Mouse (Mus musculus) small intestine, adult 2 months (tissue): Measurements from ENCODE around the gene Sec16a. TPM values are rescaled to one million over a fixed set of nuclear protein-coding genes. Genes with fewer than 3 reads are reported as not detected.

Source experiments
- H3K27ac ChIP-seq: fragments of 200-500 bp; 2 replicates; pipeline ENCODE4 v1.5.1; 2012; ENCODE audit warnings: low read depth, low read length, control low read depth, inconsistent platforms; ENCODE audit not compliant: insufficient read depth
- H3K27me3 ChIP-seq: fragments of 200-500 bp; 2 replicates; pipeline ENCODE4 v1.6.1; 2012; ENCODE audit warnings: mild to moderate bottlenecking, moderate library complexity, low read length, inconsistent platforms; ENCODE audit not compliant: control insufficient read depth, insufficient read depth
- H3K36me3 ChIP-seq: fragments of 200-500 bp; 2 replicates; pipeline ENCODE4 v1.6.1; 2012; ENCODE audit warnings: mild to moderate bottlenecking, low read length, control low read depth, inconsistent platforms; ENCODE audit not compliant: control insufficient read depth, insufficient read depth
- H3K4me1 ChIP-seq: fragments of 200-500 bp; 2 replicates; pipeline ENCODE4 v1.6.1; 2012; ENCODE audit warnings: low read length, inconsistent platforms, mixed read lengths; ENCODE audit not compliant: control insufficient read depth, insufficient read depth, insufficient read length
- H3K4me3 ChIP-seq: fragments of 200-500 bp; 2 replicates; pipeline ENCODE4 v1.5.1; 2012; ENCODE audit warnings: low read depth, mild to moderate bottlenecking, control low read depth, inconsistent platforms, low read length, moderate library complexity
- CTCF ChIP-seq: fragments of 200-500 bp; IDR thresholded peaks from 2 replicates; pipeline ENCODE4 v1.5.1; 2012; ENCODE audit warnings: low read depth, mild to moderate bottlenecking, control low read depth, inconsistent platforms, low read length, moderate library complexity, mixed read lengths; ENCODE audit not compliant: insufficient replicate concordance, insufficient read length; ENCODE audit errors: extremely low read depth
- POLR2A ChIP-seq: fragments of 200-500 bp; IDR thresholded peaks from 2 replicates; pipeline ENCODE4 v1.6.1; 2012; ENCODE audit warnings: low read depth, mild to moderate bottlenecking, control low read depth, inconsistent platforms, low read length, moderate library complexity
- WGBS: fragments of 180-500 bp; shearing (Covaris S2); methylation state at CpG from one replicate; pipeline ENCODE4 v1.1.7; 2018; 5-methylcytosine and 5-hydroxymethylcytosine counted together
- polyA plus RNA-seq: library from polyadenylated mRNA; depleted of rRNA; stranded (reverse); fragments of >200 nt; gene quantifications from 2 replicates; pipeline ENCODE4 v1.2.3, GENCODE M21; 2012

Sec16a gene
- polyA plus RNA-seq, 1 experiment, result 105 TPM

DNA sequence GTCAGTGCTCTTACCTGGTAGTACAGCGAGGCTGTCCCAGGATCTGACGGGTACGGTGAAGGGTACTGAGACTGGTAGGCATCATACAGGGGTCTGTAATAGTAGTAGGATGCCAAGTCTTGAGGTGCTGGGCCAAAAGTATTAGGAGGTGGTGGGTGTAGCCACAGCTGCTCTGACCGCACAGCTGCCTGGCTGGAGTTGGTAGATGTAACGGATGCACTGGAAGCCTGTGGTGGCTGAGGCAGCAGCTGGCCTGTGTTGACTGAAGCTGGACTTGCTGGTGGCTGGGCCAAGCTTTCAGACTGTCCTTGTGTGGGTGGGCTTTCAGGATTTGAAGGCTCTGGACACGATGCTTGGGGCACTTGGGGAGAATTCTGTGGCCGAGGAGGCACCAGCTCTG, 6.6 kb downstream of the Sec16a start:
- Histone ChIP-seq H3K27ac (no peak overlapping the region), H3K36me3 (peaks cover 59% of the 10 kb centered on the region), H3K27me3 (no peaks in the 10 kb centered on the region), H3K4me1 (peaks cover 7% of the 10 kb centered on the region), H3K4me3 (no peak overlapping the region)
- TF ChIP-seq POLR2A (no peak), CTCF (no peak)
- 87% methylated on average over 7 of the region's 7 CpGs for WGBS

GRCm38 (mm10) chr2:26437221-26437620, 7.8 kb downstream of the Sec16a start:
- H3K4me1 ChIP-seq, result peaks cover 7% of the 10 kb centered on the region
- H3K27me3 ChIP-seq, result no peaks in the 10 kb centered on the region
- peaks cover 65% of the 10 kb centered on the region for H3K36me3 ChIP-seq
- no peak overlapping the region for H3K4me3 ChIP-seq
- 65% methylated on average over 4 of the region's 4 CpGs for WGBS
- TF ChIP-seq POLR2A (no peak), CTCF (no peak)
- no peak overlapping the region for H3K27ac ChIP-seq

DNA sequence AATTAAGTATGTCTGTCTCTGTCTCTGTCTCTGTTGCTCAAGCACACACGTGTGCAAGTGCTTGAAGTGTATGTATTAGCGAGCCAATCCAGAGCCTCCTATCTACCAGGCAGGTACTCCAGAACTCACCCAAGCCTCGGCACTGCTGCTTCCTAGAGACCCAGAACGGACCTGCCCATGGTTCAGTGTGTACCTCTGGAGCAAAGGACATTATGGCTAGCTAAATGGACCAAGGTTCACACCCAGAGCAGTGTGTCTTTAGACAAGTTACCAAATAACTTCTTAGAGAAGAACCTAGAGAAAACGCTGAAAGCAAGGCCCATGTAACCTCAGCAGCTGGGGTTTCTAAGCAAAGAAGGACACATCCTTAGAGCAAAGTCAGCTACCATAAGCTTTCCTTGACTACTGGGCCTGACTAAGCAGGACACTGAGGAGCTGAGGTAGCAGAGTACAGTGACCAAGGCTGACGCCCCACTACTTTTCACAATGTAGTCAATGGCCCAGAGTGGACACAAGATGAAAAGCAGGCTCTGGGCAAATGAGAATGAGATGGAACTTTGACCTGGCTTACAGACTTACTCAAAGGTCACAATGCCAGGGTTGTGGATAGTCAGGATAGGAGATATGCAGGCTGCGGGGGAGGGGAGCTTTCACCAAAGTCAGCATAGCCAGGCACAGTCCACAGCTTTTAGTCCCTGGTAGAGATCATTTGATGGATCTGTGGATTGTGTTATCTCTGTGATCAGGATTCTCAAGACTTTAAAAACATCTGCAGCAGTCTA, 10.0 kb downstream of the Sec16a start:
- peaks cover 61% of the 10 kb centered on the region for H3K36me3 ChIP-seq
- no peak for TF ChIP-seq CTCF
- no peak for TF ChIP-seq POLR2A
- no peak overlapping the region for H3K4me3 ChIP-seq
- WGBS, result 77% methylated on average over 7 of the region's 7 CpGs
- H3K4me1 ChIP-seq, result peaks cover 7% of the 10 kb centered on the region
- peak overlapping the region; percentile 76 for H3K27ac ChIP-seq
- H3K27me3 ChIP-seq, result no peaks in the 10 kb centered on the region

DNA sequence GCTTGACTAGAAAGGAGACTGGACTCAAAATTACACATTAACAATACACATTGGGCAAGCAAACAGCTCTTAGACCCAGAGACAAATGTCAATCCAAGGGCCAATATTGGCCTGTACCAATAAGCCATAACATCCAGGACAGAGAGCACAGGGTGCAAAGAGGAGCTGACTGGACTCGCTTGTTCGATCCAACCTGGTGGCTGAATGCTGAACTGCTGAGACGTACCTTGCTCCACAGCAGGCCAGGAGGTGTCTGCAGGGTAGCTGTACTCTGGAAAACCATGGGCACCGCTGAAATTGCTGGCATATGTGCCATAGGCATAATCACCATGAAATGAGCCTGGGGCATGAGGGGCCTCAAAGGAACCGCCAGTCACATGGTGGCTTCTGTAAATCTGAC, 15.2 kb downstream of the Sec16a start:
- H3K36me3 ChIP-seq, result peaks cover 73% of the 10 kb centered on the region
- H3K27me3 ChIP-seq, result no peaks in the 10 kb centered on the region
- 95% methylated on average over 5 of the region's 5 CpGs for WGBS
- H3K4me3 ChIP-seq, result no peak overlapping the region
- TF ChIP-seq CTCF (no peak), POLR2A (no peak)
- no peak overlapping the region for H3K27ac ChIP-seq
- H3K4me1 ChIP-seq, result peaks cover 2% of the 10 kb centered on the region; the same call in 1 of the 2 replicates

DNA sequence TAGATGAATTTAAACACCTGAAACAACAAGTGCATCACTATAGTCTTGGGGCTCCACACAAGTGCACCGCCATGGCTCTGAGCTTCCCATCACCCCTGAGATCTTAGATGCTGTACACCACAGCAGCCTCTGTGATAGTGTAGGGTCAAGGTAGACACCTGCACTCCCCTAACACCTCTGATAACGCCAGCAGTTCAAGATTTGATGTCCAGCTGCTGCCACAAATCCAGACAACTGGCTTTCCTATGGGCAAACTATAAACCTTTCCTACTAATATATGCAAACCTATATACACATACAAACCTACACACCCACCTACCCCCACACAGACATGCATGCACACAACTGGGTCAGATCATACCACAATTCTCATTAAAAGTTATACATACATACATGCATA, 20.5 kb downstream of the Sec16a start:
- no peaks in the 10 kb centered on the region for H3K27me3 ChIP-seq
- peaks cover 85% of the 10 kb centered on the region for H3K36me3 ChIP-seq
- WGBS, result 94% methylated on average over 2 of the region's 2 CpGs
- TF ChIP-seq CTCF, result no peak
- no peak for TF ChIP-seq POLR2A
- no peaks in the 10 kb centered on the region for H3K4me1 ChIP-seq
- H3K27ac ChIP-seq, result no peak overlapping the region
- H3K4me3 ChIP-seq, result no peak overlapping the region

DNA sequence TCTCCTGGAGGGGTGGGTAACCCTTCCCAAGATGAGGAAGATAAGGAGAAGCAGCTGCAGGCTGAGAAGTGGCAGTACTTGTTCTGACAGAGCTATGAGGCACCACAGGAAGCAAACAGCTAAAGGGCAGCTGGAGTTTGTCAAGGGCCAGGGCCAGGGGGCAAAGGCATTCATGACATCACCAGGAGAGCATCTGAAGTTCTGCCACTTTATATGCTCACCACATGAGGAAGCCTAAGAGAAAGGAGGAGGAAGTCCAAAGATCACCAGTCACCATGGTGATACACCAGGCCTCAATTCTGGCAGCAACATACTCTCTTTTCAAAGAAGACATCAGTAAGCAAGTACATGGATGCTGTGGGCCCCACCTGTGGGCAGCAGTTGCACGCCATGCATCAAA, 21.9 kb downstream of the Sec16a start:
- H3K27ac ChIP-seq, result no peak overlapping the region
- H3K4me3 ChIP-seq, result no peak overlapping the region
- 79% methylated on average over 1 of the region's 1 CpGs for WGBS
- peaks cover 82% of the 10 kb centered on the region for H3K36me3 ChIP-seq
- H3K4me1 ChIP-seq, result no peaks in the 10 kb centered on the region
- no peaks in the 10 kb centered on the region for H3K27me3 ChIP-seq
- TF ChIP-seq POLR2A (no peak), CTCF (no peak)

DNA sequence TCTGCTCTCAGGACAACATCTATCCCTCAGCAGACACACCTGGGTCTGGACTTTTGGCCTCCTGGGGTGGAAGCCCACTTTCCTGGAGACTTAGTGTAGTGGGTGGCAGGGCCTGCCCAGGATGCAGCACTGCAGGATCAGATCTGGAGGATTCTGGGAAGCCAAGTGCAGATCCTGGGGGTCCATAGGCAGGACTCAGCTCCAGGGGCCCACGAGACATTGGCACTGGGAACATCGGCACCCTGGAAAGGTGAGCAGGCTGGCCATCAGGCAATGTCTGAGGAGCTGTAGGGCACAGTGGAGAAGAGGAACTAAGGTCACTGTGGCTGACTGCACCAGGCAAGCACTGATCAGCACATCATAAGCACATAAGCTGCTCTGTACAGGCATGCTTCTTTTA, 23.0 kb downstream of the Sec16a start:
- H3K4me3 ChIP-seq, result no peak overlapping the region
- 98% methylated on average over 2 of the region's 2 CpGs for WGBS
- no peak overlapping the region for H3K27ac ChIP-seq
- no peaks in the 10 kb centered on the region for H3K27me3 ChIP-seq
- peaks cover 80% of the 10 kb centered on the region for H3K36me3 ChIP-seq
- H3K4me1 ChIP-seq, result no peaks in the 10 kb centered on the region
- no peak for TF ChIP-seq POLR2A
- TF ChIP-seq CTCF, result no peak

GRCm38 (mm10) chr2:26418120-26418519, 26.9 kb downstream of the Sec16a start:
- Histone ChIP-seq H3K27me3 (no peaks in the 10 kb centered on the region), H3K4me3 (no peak overlapping the region), H3K36me3 (peaks cover 76% of the 10 kb centered on the region), H3K4me1 (no peaks in the 10 kb centered on the region), H3K27ac (no peak overlapping the region)
- 76% methylated on average over 1 of the region's 1 CpGs for WGBS
- TF ChIP-seq POLR2A (no peak), CTCF (no peak)
